Mouse (Mus musculus) embryonic fibroblast, embryonic 13.5 days (primary cell): Measurements from ENCODE around the gene Rtbdn.

ENCODE experiments used
- CTCF ChIP-seq: IDR thresholded peaks from 2 replicates; pipeline ENCODE4 v1.5.1; 2011; ENCODE audit warnings: mild to moderate bottlenecking, control low read depth, low read length, moderate library complexity, borderline replicate concordance; ENCODE audit not compliant: insufficient read depth
- POLR2A ChIP-seq: IDR thresholded peaks from 2 replicates; pipeline ENCODE4 v1.6.1; 2011; ENCODE audit warnings: low read depth, mild to moderate bottlenecking, control low read depth, low read length, moderate library complexity

DNA sequence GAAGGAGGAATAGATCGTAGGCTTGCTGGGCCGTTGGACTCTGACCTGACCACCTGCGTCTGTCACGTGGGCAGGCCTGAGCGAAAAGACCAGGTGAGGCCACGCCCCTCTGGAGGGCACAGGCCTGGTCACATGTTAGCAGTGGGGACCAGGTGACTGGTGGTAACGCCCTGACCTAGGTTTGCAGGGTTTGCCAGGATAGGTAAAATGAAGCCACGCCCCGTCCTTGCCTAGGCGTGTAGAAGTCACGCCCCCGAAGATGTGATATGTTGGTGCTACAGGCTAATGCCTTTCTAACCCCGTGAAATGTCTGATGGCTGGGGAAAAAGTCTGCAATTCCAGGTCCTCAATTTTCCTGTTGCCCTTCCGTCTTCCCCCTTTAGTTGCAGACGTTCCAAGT, 44.0 kb downstream of the Rtbdn start:
- no peak for TF ChIP-seq POLR2A
- TF ChIP-seq CTCF, result no peak
